Mouse (Mus musculus): ENCODE results near the gene Eif4g3.
A peak's percentile ranks its signal among the peaks of the same experiment; 100 is the strongest.
"Not testable (repeated sequence)": the region's sequence is repeated elsewhere in the genome, so short reads cannot be mapped to it uniquely, and the experiment has no call there.

Eif4g3 gene

GRCm38 (mm10) chr4:137992890-137993289 lies at the start of gene Eif4g3:
TSS of gene Eif4g3 (plus strand) at chr4:137993022.
- DNase-seq (ENCODE audit: inconsistent ontology term): no peak

GRCm38 (mm10) chr4:137943540-137943939 lies 49.3 kb upstream of the Eif4g3 start:
- DNase-seq (ENCODE audit: inconsistent ontology term): no peak

DNA sequence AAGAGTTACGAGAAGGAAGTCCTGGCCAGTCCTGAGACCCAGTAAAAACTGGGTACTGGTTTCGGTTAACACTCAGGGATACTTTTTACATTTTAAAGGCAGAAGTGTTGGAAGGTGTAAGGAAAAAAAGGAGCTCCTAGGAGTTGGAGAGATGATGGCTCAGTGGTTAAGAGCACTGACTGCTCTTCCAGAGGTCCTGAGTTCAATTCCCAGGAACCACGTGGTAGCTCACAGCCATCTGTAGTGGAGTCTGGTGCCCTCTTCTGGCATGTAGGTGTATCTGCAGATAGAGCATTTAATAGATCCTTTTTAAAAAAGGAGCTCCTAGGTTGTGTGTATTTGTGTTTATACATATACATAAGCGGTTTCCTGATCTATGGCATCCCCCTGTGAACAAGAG lies 47.4 kb upstream of the Eif4g3 start:
- DNase-seq (ENCODE audit: inconsistent ontology term): no peak

- DNase-seq (ENCODE audit: inconsistent ontology term): no peak
Observed at GRCm38 (mm10) chr4:137946419-137946818, 46.4 kb upstream of the Eif4g3 start.

GRCm38 (mm10) chr4:137952840-137953239 lies 40.0 kb upstream of the Eif4g3 start:
- DNase-seq (ENCODE audit: inconsistent ontology term): peak; percentile 49

GRCm38 (mm10) chr4:137954184-137954583 lies 38.6 kb upstream of the Eif4g3 start:
- no peak for DNase-seq (ENCODE audit: inconsistent ontology term)

DNA sequence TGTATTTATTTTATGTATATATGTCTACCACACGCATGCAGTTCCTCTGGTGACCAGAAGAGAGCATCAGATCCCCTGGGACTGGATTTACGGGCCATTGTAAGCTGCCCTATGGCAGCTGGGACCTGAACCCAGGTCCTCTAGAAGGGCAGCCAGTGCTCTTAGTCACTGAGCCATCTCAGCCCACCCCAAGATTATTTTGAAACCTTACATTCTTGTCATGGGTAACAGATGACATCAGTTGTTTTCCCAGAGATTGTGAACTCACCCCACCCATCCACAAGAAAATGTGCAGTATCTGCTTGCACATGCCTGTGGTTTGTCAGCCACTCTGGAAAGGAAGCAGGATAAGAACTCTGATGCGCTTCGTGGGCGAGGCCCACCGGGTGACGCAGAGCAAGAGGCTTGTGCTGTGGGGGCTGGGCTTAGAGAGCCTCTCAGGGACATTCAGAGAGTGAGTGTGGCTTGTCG lies 37.9 kb upstream of the Eif4g3 start:
- peak; percentile 93 for DNase-seq (ENCODE audit: inconsistent ontology term)

GRCm38 (mm10) chr4:137956260-137956659 lies 36.6 kb upstream of the Eif4g3 start:
- no peak for DNase-seq (ENCODE audit: inconsistent ontology term)

DNA sequence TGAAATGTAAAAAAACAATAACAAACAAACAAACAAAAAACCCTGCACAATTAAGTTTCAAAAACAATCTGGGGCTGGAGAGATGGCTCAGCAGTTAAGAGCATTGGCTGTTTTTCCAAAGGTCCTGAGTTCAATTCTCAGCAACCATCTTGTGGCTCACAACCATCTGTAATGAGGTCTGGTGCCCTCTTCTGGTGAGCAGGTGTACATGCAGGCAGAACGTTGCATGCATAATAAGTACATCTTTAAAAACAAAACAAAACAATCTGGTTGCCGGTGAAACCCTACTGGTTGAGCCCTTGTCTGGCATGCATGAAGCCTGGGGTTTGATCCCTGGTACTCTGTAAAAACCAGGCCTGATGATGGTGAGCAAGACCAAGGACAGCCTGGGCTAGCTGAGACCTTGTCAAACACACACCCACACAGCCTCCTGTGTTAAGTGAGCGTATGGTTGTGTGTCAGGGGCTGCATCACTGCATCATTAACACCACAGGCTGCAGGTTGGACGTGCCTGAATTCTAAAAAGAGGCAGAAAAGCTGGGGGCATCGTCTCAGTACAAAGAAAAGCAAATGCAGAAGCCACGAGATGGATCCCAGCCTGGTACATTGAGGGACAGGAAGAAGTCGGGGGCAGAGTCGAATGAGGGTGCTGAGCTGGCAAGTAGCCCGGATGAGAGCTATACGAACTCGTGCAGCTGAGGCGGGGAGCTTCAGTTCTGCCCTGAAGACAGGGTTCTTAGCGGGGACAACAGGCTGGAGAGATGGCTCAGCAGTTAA lies 32.7 kb upstream of the Eif4g3 start:
- no peak for DNase-seq (ENCODE audit: inconsistent ontology term)

DNA sequence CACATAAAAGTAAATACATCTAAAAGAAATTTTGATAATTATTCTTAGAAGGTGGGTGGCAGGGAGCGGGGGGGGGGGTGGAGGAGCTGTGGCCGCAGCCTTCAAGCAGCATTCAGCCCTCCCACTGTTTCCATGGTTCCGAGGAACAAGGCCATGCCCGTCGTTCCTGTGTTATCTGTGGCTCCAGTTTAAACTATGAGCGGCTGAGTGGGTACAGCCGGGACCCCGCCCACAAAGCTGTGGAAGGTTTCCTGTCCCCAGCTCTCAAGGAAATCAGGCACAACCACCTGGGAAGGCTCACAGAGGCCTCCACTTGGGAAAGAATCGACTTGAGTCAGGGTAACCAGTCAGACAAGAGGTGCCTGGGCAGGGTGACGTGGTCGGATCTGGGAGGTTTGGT lies 32.1 kb upstream of the Eif4g3 start:
- DNase-seq (ENCODE audit: inconsistent ontology term): no peak

GRCm38 (mm10) chr4:137962643-137963350 lies 30.0 kb upstream of the Eif4g3 start:
- DNase-seq (ENCODE audit: inconsistent ontology term): no peak

DNA sequence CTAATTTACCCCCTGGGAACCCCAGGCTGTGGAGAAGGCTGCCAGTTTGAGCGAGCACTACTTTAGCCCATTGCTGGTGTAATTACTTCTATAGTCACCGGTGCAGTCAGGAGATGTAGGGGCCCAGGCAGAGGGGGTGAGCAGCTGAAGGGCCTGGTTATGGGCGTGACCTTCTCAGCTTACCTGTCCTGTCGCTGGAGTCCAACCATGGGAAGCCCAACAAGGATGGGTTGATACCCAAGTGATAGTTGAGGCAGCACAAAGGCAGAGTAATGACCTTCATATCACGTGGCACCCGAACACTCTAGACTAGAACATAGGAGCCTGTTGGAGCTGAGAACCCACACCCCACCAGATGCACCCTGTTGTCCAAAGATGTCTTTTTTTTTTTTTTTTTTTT lies 29.4 kb upstream of the Eif4g3 start:
- no peak for DNase-seq (ENCODE audit: inconsistent ontology term)

DNA sequence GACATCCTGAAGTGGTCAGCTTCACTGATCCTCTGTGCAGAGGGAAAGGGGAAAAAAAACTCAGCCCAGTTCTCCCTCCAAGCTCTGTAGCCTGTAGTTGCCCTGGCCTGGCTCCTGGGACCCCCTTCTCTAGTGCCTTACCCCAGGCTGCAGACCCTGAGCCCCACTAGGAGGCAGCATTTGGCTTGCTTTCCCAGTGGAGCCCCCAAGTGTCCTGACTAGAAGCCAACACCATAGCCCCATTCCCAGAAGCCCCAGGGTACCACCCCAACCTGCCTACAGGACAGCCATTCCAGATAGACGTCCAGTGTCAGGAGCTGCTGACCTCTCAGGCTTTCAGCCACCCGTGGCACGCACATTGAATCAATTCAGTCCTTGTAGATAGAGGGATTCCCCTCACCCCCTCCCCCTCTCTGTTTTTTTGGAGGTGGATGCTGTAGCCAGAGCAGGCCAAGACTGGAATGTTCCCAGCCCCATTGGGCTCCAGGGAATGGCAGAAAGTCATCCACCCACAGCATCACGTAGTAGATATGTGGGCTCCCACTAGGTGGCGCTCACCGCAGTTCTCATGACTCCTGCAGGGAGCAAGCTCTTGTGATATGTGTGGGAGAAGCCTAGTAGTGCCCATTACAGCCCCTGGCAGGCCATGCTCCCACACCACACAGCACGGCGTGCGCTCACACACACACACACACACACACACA lies 28.8 kb upstream of the Eif4g3 start:
- peak; percentile 45 for DNase-seq (ENCODE audit: inconsistent ontology term)

DNA sequence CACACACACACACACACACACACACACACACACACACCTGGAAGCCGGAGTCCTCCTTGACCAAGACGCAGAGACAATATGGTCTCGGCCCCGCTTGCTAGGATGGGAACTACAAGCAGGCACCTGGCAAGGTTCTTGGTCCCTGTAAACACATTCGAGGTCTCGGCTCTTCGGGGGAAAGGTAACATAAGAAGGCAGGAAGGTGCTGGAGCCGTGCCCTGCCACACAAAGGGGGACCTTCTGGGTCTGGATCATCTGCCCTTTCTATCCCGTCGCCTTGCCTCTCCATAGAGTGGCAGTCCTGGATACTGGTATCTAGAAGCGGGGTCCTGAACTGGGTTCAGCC lies 28.3 kb upstream of the Eif4g3 start:
- no peak for DNase-seq (ENCODE audit: inconsistent ontology term)

GRCm38 (mm10) chr4:137968203-137968602 lies 24.6 kb upstream of the Eif4g3 start:
- peak; percentile 68 for DNase-seq (ENCODE audit: inconsistent ontology term)

- not testable (repeated sequence) for DNase-seq (ENCODE audit: inconsistent ontology term)
Observed at GRCm38 (mm10) chr4:137970623-137971199, 22.1 kb upstream of the Eif4g3 start.

DNA sequence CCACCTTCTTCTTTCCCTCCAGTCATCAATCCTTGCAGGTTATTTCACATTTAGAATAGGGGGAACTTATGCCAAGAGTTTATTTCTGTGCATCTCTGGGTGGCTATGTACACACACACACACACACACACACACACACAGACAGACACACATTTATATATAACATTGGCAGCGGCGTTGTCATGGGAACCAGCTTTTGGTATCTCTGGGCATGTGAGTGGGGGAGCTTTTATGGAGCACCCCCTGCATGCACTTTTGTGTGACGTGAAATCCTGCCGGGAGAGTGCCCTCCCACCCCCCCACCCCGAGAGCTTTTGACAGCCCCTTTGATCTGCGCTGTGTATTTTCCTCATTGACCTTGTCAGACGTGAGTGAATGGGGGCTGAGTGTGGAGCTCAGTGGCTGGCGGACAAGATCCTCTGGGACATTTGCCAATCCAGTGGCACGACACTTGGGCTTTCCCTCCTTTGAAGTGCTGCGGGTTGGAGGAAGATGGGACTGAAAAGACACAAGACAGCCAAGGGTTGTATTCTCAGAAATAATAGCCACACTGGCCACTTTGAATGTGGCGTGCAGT lies 17.9 kb upstream of the Eif4g3 start:
- not testable (repeated sequence) for DNase-seq (ENCODE audit: inconsistent ontology term)

DNA sequence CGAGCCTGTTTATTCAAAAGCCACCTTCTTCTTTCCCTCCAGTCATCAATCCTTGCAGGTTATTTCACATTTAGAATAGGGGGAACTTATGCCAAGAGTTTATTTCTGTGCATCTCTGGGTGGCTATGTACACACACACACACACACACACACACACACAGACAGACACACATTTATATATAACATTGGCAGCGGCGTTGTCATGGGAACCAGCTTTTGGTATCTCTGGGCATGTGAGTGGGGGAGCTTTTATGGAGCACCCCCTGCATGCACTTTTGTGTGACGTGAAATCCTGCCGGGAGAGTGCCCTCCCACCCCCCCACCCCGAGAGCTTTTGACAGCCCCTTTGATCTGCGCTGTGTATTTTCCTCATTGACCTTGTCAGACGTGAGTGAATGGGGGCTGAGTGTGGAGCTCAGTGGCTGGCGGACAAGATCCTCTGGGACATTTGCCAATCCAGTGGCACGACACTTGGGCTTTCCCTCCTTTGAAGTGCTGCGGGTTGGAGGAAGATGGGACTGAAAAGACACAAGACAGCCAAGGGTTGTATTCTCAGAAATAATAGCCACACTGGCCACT lies 13.7 kb upstream of the Eif4g3 start:
- DNase-seq (ENCODE audit: inconsistent ontology term): not testable (repeated sequence)

DNA sequence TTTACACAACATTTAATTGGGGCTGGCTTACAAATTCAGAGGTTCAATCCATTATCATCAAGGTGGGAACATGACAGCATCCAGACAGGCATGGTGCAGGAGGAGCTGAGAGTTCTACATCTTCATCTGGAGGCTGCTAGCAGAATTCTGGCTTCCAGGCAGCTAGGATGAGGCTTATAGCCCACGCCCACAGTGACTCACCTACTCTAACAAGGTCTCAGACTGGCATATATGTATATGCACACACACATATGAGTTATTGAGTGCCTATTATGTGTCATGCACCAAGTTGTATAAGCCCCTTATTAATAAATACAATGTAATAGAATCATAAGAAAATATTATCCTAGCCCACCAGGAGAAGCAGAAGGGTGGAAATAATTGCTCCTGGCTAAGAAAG lies 10.0 kb upstream of the Eif4g3 start:
- no peak for DNase-seq (ENCODE audit: inconsistent ontology term)

GRCm38 (mm10) chr4:137984212-137984611 lies 8.6 kb upstream of the Eif4g3 start:
- DNase-seq (ENCODE audit: inconsistent ontology term): no peak

- no peak for DNase-seq (ENCODE audit: inconsistent ontology term)
Observed at GRCm38 (mm10) chr4:137984746-137985145, 8.1 kb upstream of the Eif4g3 start.

All from Muller cell, postnatal 12 days (primary cell).